Mouse (Mus musculus): ENCODE measurements at regions not wholly inside any gene's neighbourhood (a gene's known extent, or its start where the extent isn't known, plus 50 kb on each side); places are given as distances from the start of the nearest gene placed in this dataset.

GRCm38 (mm10) chr16:74509489-74509888 lies 97.9 kb upstream of the Robo2 start:
- H3K9ac ChIP-seq, result no peak overlapping the region

GRCm38 (mm10) chr16:74506719-74507118 lies 95.1 kb upstream of the Robo2 start:
- no peak for ATAC-seq (ENCODE audit: insufficient number of reproducible peaks, low FRiP score, low TSS enrichment, low read depth)
- Histone ChIP-seq H3K4me3 (replicated peaks) (no peak overlapping the region), H3K27ac (replicated peaks) (no peak overlapping the region)

More at GRCm38 (mm10) chr16:74509489-74509888, 97.9 kb upstream of the Robo2 start:
- no peak overlapping the region for H3K4me3 ChIP-seq (replicated peaks)
- no peak overlapping the region for H3K27ac ChIP-seq (replicated peaks)
- no peak for ATAC-seq (ENCODE audit: insufficient number of reproducible peaks, low FRiP score, low TSS enrichment, low read depth)
- no peaks in the 10 kb centered on the region for H3K36me3 ChIP-seq
- no peaks in the 10 kb centered on the region for H3K4me1 ChIP-seq
- H3K9me3 ChIP-seq (replicated peaks), result no peaks in the 10 kb centered on the region
- no peak overlapping the region for H3K4me2 ChIP-seq (replicated peaks)
- H3K27me3 ChIP-seq, result no peaks in the 10 kb centered on the region
- 76% methylated on average over 2 of the region's 2 CpGs for WGBS

GRCm38 (mm10) chr16:74506173-74506709 lies 94.6 kb upstream of the Robo2 start:
- no peak overlapping the region for H3K4me2 ChIP-seq (replicated peaks)
- H3K27me3 ChIP-seq, result no peaks in the 10 kb centered on the region
- 60% methylated on average over 6 of the region's 6 CpGs for WGBS
- ATAC-seq (ENCODE audit: insufficient number of reproducible peaks, low FRiP score, low TSS enrichment, low read depth), result no peak
- no peaks in the 10 kb centered on the region for H3K4me1 ChIP-seq
- H3K36me3 ChIP-seq, result no peaks in the 10 kb centered on the region
- no peak overlapping the region for H3K9ac ChIP-seq
- no peak overlapping the region for H3K4me3 ChIP-seq (replicated peaks)
- H3K9me3 ChIP-seq (replicated peaks), result no peaks in the 10 kb centered on the region
- H3K27ac ChIP-seq (replicated peaks), result no peak overlapping the region

More at GRCm38 (mm10) chr16:74506719-74507118, 95.1 kb upstream of the Robo2 start:
- no peaks in the 10 kb centered on the region for H3K27me3 ChIP-seq
- H3K36me3 ChIP-seq, result no peaks in the 10 kb centered on the region
- no peaks in the 10 kb centered on the region for H3K9me3 ChIP-seq (replicated peaks)
- no peaks in the 10 kb centered on the region for H3K4me1 ChIP-seq
- no peak overlapping the region for H3K4me2 ChIP-seq (replicated peaks)
- H3K9ac ChIP-seq, result no peak overlapping the region

- Histone ChIP-seq H3K4me1 (no peaks in the 10 kb centered on the region), H3K36me3 (no peaks in the 10 kb centered on the region), H3K27ac (replicated peaks) (no peak overlapping the region), H3K4me2 (replicated peaks) (no peak overlapping the region), H3K4me3 (replicated peaks) (no peak overlapping the region), H3K9ac (no peak overlapping the region), H3K9me3 (replicated peaks) (no peaks in the 10 kb centered on the region), H3K27me3 (no peaks in the 10 kb centered on the region)
- 84% methylated on average over 5 of the region's 5 CpGs for WGBS
- no peak for ATAC-seq (ENCODE audit: insufficient number of reproducible peaks, low FRiP score, low TSS enrichment, low read depth)
These were observed 92.8 kb upstream of the Robo2 start for GRCm38 (mm10) chr16:74504426-74504825.

- WGBS, result 69% methylated on average over 3 of the region's 3 CpGs
- H3K9ac ChIP-seq, result no peak overlapping the region
- no peaks in the 10 kb centered on the region for H3K9me3 ChIP-seq (replicated peaks)
- no peaks in the 10 kb centered on the region for H3K4me1 ChIP-seq
- H3K4me2 ChIP-seq (replicated peaks), result no peak overlapping the region
- H3K27ac ChIP-seq (replicated peaks), result no peak overlapping the region
- no peaks in the 10 kb centered on the region for H3K27me3 ChIP-seq
- no peaks in the 10 kb centered on the region for H3K36me3 ChIP-seq
- no peak overlapping the region for H3K4me3 ChIP-seq (replicated peaks)
- ATAC-seq (ENCODE audit: insufficient number of reproducible peaks, low FRiP score, low TSS enrichment, low read depth), result no peak
These were observed 89.1 kb upstream of the Robo2 start for GRCm38 (mm10) chr16:74500687-74501086.

- no peak overlapping the region for H3K4me2 ChIP-seq (replicated peaks)
- H3K4me3 ChIP-seq (replicated peaks), result no peak overlapping the region
- H3K27ac ChIP-seq (replicated peaks), result no peak overlapping the region
- WGBS, result 53% methylated on average over 6 of the region's 6 CpGs
- no peaks in the 10 kb centered on the region for H3K27me3 ChIP-seq
- ATAC-seq (ENCODE audit: insufficient number of reproducible peaks, low FRiP score, low TSS enrichment, low read depth), result peak; percentile 65
- no peaks in the 10 kb centered on the region for H3K4me1 ChIP-seq
- no peak overlapping the region for H3K9ac ChIP-seq
- H3K9me3 ChIP-seq (replicated peaks), result no peaks in the 10 kb centered on the region
- no peaks in the 10 kb centered on the region for H3K36me3 ChIP-seq
These were observed 56.3 kb upstream of the Robo2 start for GRCm38 (mm10) chr16:74467745-74468420.

- Histone ChIP-seq H3K36me3 (no peaks in the 10 kb centered on the region), H3K9me3 (replicated peaks) (no peaks in the 10 kb centered on the region), H3K4me1 (no peaks in the 10 kb centered on the region), H3K4me3 (replicated peaks) (no peak overlapping the region), H3K27me3 (no peaks in the 10 kb centered on the region), H3K4me2 (replicated peaks) (no peak overlapping the region), H3K27ac (replicated peaks) (no peak overlapping the region), H3K9ac (no peak overlapping the region)
- 46% methylated on average over 7 of the region's 7 CpGs for WGBS
- 0 out of 2 replicates have a peak, but pooled peaks have one; percentile 24 for ATAC-seq (ENCODE audit: insufficient number of reproducible peaks, low FRiP score, low TSS enrichment, low read depth)
These were observed 55.5 kb upstream of the Robo2 start for GRCm38 (mm10) chr16:74467159-74467558.

- Histone ChIP-seq H3K4me1 (no peaks in the 10 kb centered on the region), H3K36me3 (no peaks in the 10 kb centered on the region), H3K27me3 (no peaks in the 10 kb centered on the region), H3K4me2 (replicated peaks) (no peak overlapping the region), H3K27ac (replicated peaks) (no peak overlapping the region), H3K4me3 (replicated peaks) (no peak overlapping the region), H3K9ac (no peak overlapping the region), H3K9me3 (replicated peaks) (no peaks in the 10 kb centered on the region)
- WGBS, result 16% methylated on average over 2 of the region's 2 CpGs
- no peak for ATAC-seq (ENCODE audit: insufficient number of reproducible peaks, low FRiP score, low TSS enrichment, low read depth)
These were observed 53.2 kb upstream of the Robo2 start for GRCm38 (mm10) chr16:74464835-74465234.

GRCm38 (mm10) chr16:74464290-74464689 lies 52.7 kb upstream of the Robo2 start:
- Histone ChIP-seq H3K27ac (replicated peaks) (no peak overlapping the region), H3K9ac (no peak overlapping the region), H3K9me3 (replicated peaks) (no peaks in the 10 kb centered on the region), H3K4me3 (replicated peaks) (no peak overlapping the region), H3K4me2 (replicated peaks) (no peak overlapping the region), H3K4me1 (no peaks in the 10 kb centered on the region), H3K27me3 (no peaks in the 10 kb centered on the region), H3K36me3 (no peaks in the 10 kb centered on the region)
- 47% methylated on average over 6 of the region's 6 CpGs for WGBS
- ATAC-seq (ENCODE audit: insufficient number of reproducible peaks, low FRiP score, low TSS enrichment, low read depth), result no peak

- no peak overlapping the region for H3K4me3 ChIP-seq (replicated peaks)
- H3K36me3 ChIP-seq, result no peaks in the 10 kb centered on the region
- WGBS, result 81% methylated on average over 3 of the region's 3 CpGs
- no peak overlapping the region for H3K9ac ChIP-seq
- H3K4me1 ChIP-seq, result no peaks in the 10 kb centered on the region
- no peak for ATAC-seq (ENCODE audit: insufficient number of reproducible peaks, low FRiP score, low TSS enrichment, low read depth)
- H3K27ac ChIP-seq (replicated peaks), result no peak overlapping the region
- no peak overlapping the region for H3K4me2 ChIP-seq (replicated peaks)
- no peaks in the 10 kb centered on the region for H3K9me3 ChIP-seq (replicated peaks)
- no peaks in the 10 kb centered on the region for H3K27me3 ChIP-seq
These were observed 50.8 kb upstream of the Robo2 start for GRCm38 (mm10) chr16:74462436-74462835.
